Mouse (Mus musculus) lung, adult 18-20 months (tissue): ENCODE measurements around the gene Wipf1.

ENCODE experiments used
- DNase-seq, 2 experiments: peaks; one replicate each; pipeline ENCODE4 v3.0.0; 2022; ENCODE audit warnings: mixed read lengths in 2 of 2

The Wipf1 gene

DNA sequence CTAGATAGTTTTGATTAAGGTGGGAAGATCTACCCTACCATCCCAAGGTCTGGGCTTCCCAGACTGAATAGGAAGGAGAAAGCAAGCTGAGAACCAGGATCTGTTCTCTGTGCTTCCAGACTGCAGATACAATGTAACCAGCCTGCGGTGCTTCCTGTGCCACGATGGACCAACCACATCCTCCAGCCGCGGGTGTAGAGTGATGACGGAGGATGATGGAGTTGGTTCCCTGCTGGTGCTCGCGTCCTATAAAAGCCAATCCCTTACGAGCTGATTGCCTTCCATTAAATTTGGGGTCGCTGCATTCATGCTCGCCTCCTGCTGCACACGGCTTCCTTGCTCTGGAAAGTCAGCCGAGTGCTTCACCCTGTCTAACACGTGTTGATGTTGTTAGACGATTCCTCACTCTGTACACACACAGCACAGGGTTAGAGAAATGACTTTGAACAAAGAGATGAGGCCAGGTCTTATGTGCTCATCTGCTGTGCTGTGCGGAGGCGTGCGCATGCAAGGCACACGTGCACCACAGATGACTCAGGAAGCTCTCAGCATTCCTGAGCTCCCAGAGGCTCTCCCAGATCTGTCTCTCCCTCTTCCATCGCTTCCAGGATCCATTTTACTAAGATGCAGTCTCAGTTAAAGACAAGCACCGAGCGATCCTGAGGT lies 100.6 kb downstream of the Wipf1 start:
- DNase-seq = no peak

DNA sequence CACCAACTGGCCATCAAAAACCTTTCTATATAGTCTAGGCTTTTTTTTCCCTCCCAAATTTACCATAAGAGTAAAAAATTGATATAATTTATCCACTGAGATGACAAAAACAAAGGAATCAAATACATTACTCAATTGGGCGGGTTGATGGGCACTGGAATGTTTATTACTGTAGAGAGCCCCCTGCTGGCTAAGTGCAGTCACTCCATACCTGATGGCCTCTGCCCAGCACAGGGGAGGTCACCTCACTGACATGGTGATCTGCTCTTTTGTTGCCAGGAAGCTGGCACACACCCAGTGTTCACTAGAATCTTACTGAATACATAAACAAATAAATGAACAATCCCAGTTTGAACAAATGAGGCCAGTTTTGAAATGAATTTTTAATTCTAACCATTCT lies 102.2 kb downstream of the Wipf1 start:
- peak; percentile 53 to 69 for DNase-seq

DNA sequence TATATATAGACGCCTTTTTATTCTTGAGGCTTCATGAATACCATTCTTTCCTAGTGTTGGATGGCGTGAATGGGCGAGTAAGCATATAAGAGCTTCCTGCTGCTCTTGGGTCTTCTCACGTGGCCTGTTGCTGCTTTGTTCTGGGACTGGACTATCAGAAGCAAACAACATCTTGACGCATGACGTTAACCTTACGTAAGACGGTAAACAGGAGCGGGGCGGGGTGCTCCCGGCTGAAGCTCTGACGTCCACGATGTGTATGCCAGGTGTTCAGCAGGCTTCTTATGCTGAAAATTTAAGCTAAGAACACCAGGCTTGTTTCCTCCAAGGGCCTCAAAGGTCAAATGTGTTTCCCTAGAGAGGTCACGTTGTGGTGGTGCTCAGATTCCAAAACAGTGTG lies 103.7 kb downstream of the Wipf1 start:
- DNase-seq = peak; percentile 60 to 78

GRCm38 (mm10) chr2:73419730-73420129 lies 109.8 kb downstream of the Wipf1 start:
- no peak for DNase-seq

GRCm38 (mm10) chr2:73419285-73419684 lies 110.2 kb downstream of the Wipf1 start:
- DNase-seq = peak; percentile 49 to 53

DNA sequence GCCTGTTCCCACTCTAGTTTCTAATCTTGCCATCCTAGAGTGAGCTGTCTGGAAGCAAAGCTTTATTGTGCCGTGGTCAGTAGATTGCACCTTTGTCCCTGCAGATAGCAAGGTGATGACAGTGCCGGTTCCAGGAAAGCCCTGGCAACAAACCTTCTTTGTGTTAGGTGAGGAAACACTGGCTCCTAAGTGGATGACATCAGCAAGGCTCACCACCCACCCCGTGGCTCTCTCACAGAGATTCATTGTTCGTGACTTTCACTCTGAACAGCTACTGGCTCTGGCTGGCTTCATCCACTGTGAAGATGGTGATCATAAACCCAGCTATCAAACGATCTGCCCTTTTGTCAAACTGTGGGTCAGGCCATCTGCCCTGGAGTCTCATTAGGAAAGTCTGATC lies 113.6 kb downstream of the Wipf1 start:
- no peak for DNase-seq

- no peak for DNase-seq
These were observed 119.5 kb downstream of the Wipf1 start for GRCm38 (mm10) chr2:73410076-73410475.

- peak; percentile 19 to 51 for DNase-seq
These were observed 121.9 kb downstream of the Wipf1 start for GRCm38 (mm10) chr2:73407662-73408061.

DNA sequence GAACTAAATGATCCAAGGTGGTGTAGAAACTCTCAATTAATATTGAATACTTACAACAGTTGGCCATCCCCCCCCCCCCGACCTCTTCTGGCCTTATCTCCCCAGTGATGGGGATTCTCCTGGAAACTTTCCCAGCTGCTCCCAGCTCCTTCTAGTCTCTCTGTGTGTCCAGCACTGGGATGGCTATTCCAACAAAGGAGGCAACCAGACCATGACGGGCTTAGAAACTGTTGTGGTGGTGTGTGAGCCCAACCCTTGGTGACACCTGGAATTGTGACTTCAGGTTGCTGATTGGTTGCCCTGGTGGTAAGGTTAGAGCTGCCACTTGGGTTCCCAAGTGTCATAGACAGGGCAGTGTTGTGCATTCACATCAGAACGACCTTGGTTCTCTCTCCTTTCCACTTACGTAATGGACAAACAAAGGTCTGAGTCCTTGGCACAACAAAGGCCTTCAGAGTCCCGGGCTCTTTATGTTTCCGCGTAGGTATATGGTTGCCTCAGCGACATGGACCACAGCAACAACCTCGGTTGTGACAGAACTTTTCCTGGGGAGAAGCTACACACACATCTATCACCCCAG lies 123.1 kb downstream of the Wipf1 start:
- peak in 1 of 2 experiments; percentile 52 for DNase-seq

DNA sequence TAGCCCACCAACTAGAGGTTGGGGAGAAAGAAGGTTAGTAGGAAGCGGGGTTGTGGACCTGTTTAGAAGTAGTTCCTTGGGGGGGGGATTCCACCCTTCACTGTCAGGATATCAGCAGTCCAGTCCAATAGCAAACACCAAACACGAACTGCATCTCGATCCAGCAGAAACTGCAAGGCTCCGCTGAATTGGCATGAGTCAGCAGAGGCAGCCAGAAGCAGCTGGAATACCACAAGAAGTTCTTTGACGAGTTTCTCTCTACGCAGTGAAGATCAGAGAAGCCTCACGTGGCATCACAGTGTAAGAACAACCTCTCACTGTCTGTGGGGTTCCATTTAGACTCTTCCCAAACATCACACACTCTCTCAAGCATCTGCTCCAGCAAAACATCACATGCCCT lies 124.6 kb downstream of the Wipf1 start:
- no peak for DNase-seq

GRCm38 (mm10) chr2:73404442-73404841 lies 125.1 kb downstream of the Wipf1 start:
- DNase-seq = no peak

DNA sequence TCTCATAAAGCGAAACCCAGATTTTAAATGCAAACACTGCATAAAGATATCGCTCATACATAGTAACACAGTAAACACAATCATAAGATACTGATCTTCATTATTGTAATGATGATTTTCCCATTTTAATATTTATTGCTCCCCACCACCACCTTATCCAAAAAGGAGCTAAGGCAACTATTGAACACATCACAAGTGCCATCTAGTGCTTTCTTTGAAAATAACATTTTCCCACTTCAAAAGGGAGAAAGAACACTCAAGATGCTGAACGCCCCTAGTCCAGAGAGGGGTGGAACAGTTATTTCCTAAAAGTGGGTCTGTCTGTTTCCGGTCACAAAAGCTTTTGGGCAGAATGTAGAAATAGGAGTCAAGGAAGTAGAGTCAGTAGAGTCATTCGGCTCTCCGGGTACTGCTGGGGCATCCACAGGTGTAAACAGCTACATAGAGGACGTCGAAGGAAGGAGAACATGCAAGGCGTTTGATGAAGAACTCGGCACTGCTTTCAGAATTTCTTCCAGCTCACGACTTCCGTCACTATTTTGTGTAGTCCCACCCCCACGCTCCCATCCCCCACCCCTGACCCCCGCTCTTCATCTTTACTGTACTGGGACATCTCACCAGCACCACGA lies 126.0 kb downstream of the Wipf1 start:
- no peak for DNase-seq

- DNase-seq = no peak
These were observed 127.8 kb downstream of the Wipf1 start for GRCm38 (mm10) chr2:73401689-73402088.

- no peak for DNase-seq
These were observed 132.1 kb downstream of the Wipf1 start for GRCm38 (mm10) chr2:73397476-73397875.

GRCm38 (mm10) chr2:73396828-73397325 lies 132.7 kb downstream of the Wipf1 start:
- no peak for DNase-seq

- DNase-seq = peak; percentile 63 to 70
These were observed 134.0 kb downstream of the Wipf1 start for GRCm38 (mm10) chr2:73395516-73395915.

GRCm38 (mm10) chr2:73394476-73394875 lies 135.1 kb downstream of the Wipf1 start:
- DNase-seq = no peak

GRCm38 (mm10) chr2:73392772-73393171 lies 136.8 kb downstream of the Wipf1 start:
- no peak for DNase-seq

- DNase-seq = no peak
These were observed 139.6 kb downstream of the Wipf1 start for GRCm38 (mm10) chr2:73389951-73390350.

GRCm38 (mm10) chr2:73387806-73388205 lies 141.7 kb downstream of the Wipf1 start:
- no peak for DNase-seq

- DNase-seq = peak; percentile 100
These were observed 143.0 kb downstream of the Wipf1 start, which contains the start of gene Gpr155 for GRCm38 (mm10) chr2:73386356-73387046. Gpr155 (minus strand) TSS chr2:73386572.

DNA sequence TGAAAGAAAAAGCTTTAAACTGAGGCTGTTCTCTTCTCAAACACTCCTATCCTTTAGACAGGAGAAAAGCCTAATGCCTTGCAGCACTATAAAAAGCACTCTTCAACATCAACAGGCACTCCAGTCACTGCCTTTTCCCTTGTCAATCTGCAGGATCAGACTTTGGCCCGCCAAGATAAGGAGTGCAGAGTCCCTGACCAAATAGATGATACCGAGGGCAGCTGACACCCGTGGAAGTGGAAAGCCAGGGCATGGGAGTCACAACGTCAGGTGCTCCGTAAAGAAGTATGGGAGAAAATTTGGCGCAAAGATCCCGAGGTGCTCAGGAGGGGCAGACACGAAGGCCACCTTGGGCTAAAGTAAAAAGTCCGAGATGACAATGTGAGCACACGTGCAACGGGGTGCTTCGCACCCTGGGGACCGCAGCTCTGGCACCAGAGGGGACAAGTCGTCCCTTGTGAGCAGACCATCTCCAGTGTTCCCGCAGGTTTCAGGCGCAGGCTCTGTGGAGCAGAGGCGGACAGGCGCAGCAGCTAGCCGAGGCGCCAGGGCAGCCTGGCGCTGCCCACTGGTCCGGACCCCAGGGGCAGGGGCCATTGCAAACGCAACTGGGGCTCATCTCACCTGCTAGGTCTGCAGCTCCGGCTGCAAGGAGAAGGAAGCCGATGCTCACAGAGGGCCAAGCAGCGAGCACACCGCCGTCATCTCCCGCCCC lies 143.7 kb downstream of the Wipf1 start:
- no peak for DNase-seq

DNA sequence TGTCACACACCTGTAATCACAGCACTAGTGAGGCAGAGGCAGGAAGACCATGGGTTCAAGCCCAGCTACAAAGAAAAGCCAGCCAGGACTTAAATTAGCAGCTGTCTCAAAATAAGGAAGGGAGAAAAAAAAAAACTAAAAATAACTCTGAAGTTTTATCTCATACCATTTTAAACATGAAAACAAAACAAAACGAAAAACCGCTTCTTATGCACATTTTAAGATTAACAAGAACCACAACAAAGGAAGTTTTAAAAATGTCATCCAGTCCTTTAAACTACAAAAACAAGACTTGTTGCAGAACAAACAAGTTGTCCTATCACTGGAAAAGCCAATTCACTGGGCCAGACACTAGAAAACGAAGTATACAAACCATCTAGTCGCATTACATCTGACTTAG lies 144.4 kb downstream of the Wipf1 start:
- no peak for DNase-seq
